Mouse (Mus musculus) limb, embryonic 15.5 days (tissue): ENCODE data around the gene Suv39h1. TPM values are rescaled to one million over a fixed set of nuclear protein-coding genes. Genes with fewer than 3 reads are reported as not detected.
"Not testable (repeated sequence)": the region's sequence is repeated elsewhere in the genome, so short reads cannot be mapped to it uniquely, and the experiment has no call there.

ENCODE experiments used
- ATAC-seq: fragments of 200-750 bp; cut with Nextera tagmentation; 2 replicates; pipeline ENCODE4 v1.8.0; 2017; ENCODE audit warnings: low read depth, moderate TSS enrichment; ENCODE audit not compliant: insufficient number of reproducible peaks, low FRiP score, low TSS enrichment
- H3K27ac ChIP-seq: fragments of 300-500 bp; sonication (generic); 2 replicates; pipeline ENCODE4 v1.5.1; 2015; ENCODE audit warnings: moderate library complexity, mild to moderate bottlenecking, inconsistent platforms
- H3K27me3 ChIP-seq: fragments of 300-500 bp; sonication (generic); 2 replicates; pipeline ENCODE4 v1.6.1; 2015; ENCODE audit warnings: inconsistent platforms
- H3K36me3 ChIP-seq: fragments of 300-500 bp; sonication (generic); 2 replicates; pipeline ENCODE4 v1.6.1; 2015; ENCODE audit warnings: inconsistent platforms
- H3K4me1 ChIP-seq: fragments of 300-500 bp; sonication (generic); 2 replicates; pipeline ENCODE4 v1.6.1; 2015; ENCODE audit warnings: inconsistent platforms
- H3K4me2 ChIP-seq: fragments of 300-500 bp; sonication (generic); 2 replicates; pipeline ENCODE4 v1.6.1; 2015; ENCODE audit warnings: mild to moderate bottlenecking, inconsistent platforms
- H3K4me3 ChIP-seq: fragments of 300-500 bp; sonication (generic); 2 replicates; pipeline ENCODE4 v1.5.1; 2015; ENCODE audit warnings: mild to moderate bottlenecking, inconsistent platforms
- H3K9ac ChIP-seq: fragments of 300-500 bp; sonication (generic); 2 replicates; pipeline ENCODE4 v1.6.1; 2015; ENCODE audit warnings: inconsistent platforms
- H3K9me3 ChIP-seq: fragments of 300-500 bp; sonication (generic); 2 replicates; pipeline ENCODE4 v1.6.1; 2016; ENCODE audit warnings: inconsistent platforms
- WGBS: fragments of 180-500 bp; shearing (Covaris S2); methylation state at CpG from one replicate; pipeline ENCODE4 v1.1.7; 2015; 5-methylcytosine and 5-hydroxymethylcytosine counted together
- polyA plus RNA-seq: library from polyadenylated mRNA; unstranded; fragments of >200 nt; fragmentation: Nextera tagmentation; extraction: Ambion mirVana; gene quantifications from 2 replicates; pipeline ENCODE4 v1.2.1, GENCODE M21; 2015

The Suv39h1 gene
- polyA plus RNA-seq: 47.3 and 48.7 TPM in 2 replicates

DNA sequence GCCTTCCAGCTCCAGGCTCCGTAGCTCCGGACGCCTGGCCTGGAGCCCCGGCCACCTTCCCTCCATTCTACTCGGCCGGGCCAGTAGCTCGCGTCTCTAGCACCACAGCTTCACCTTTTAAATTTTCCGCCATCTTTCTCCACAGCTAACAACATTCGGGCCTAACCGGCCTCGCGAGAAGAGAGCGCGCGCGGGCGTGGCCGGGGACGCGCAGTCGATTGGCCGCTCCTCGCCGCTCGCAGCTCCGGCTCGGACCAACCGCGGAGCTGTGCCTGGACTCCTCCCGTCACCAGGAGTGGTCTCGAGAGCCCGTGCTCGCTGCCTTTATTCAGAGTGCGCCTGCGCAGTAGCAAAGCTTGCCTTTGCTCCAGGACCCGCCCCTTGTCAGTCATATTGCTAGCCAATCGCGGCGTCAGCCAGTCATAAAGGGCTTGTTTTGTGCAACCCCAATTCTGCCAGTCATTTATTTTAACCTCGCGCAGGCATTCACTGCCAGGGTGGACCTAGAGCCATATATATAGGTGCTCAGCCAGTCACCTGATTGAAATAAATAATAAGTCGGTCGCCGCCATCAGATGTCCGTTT is at the start of gene Suv39h1:
Gene Suv39h1 (minus strand): TSS at position 331 of the 585 bp plus-strand sequence.
- no peaks in the 10 kb centered on the region for H3K4me1 ChIP-seq
- peak within 1 kb of the TSS; percentile 60 for H3K4me3 ChIP-seq
- peak within 1 kb of the TSS; percentile 41 for H3K4me2 ChIP-seq
- peaks cover 10% of the 10 kb centered on the region for H3K36me3 ChIP-seq
- 14% methylated on average over 45 of the region's 46 CpGs for WGBS
- peak; percentile 97 for ATAC-seq
- no peaks in the 10 kb centered on the region for H3K9me3 ChIP-seq
- no peaks in the 10 kb centered on the region for H3K27me3 ChIP-seq
- H3K9ac ChIP-seq: peak within 1 kb of the TSS; percentile 45
- peak within 1 kb of the TSS; percentile 90 for H3K27ac ChIP-seq

GRCm38 (mm10) chrX:8123821-8124470 is 49.4 kb upstream of the Suv39h1 start:
- H3K9ac ChIP-seq: no peak overlapping the region
- no peak overlapping the region for H3K4me3 ChIP-seq
- H3K4me1 ChIP-seq: no peaks in the 10 kb centered on the region
- H3K27me3 ChIP-seq: no peaks in the 10 kb centered on the region
- 80% methylated on average over 6 of the region's 6 CpGs for WGBS
- H3K4me2 ChIP-seq: no peak overlapping the region
- no peak for ATAC-seq
- peaks cover 12% of the 10 kb centered on the region for H3K36me3 ChIP-seq
- no peak overlapping the region for H3K27ac ChIP-seq
- no peaks in the 10 kb centered on the region for H3K9me3 ChIP-seq

DNA sequence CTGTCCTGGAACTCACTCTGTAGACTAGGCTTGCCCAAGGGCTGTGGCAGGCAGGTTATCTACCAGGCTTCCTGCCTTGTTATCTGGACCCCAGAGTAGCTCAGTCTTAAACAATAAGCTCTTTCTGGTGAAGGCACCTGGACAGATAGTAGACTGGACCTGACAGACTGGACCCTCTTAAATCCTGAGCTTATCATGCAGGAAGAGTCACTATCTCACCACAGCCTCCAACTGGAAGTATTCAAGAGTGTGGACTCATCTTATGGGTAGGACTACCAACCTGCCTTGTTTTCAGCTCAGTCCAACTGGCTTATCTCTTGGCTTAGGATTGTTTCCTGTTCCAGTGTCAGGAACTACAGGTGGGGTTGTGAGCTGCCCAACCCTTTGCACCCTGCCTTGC is 42.7 kb upstream of the Suv39h1 start:
- Histone ChIP-seq H3K9ac (no peak overlapping the region), H3K4me1 (no peaks in the 10 kb centered on the region), H3K36me3 (no peaks in the 10 kb centered on the region), H3K4me2 (no peak overlapping the region), H3K9me3 (no peaks in the 10 kb centered on the region), H3K4me3 (no peak overlapping the region), H3K27ac (no peak overlapping the region), H3K27me3 (no peaks in the 10 kb centered on the region)
- no peak for ATAC-seq

- H3K9me3 ChIP-seq: no peaks in the 10 kb centered on the region
- no peak overlapping the region for H3K4me3 ChIP-seq
- no peaks in the 10 kb centered on the region for H3K27me3 ChIP-seq
- H3K27ac ChIP-seq: no peak overlapping the region
- ATAC-seq: no peak
- no peak overlapping the region for H3K4me2 ChIP-seq
- no peaks in the 10 kb centered on the region for H3K4me1 ChIP-seq
- H3K9ac ChIP-seq: no peak overlapping the region
- 80% methylated on average over 4 of the region's 4 CpGs for WGBS
- H3K36me3 ChIP-seq: no peaks in the 10 kb centered on the region
These were observed 40.7 kb upstream of the Suv39h1 start for GRCm38 (mm10) chrX:8115275-8115674.

GRCm38 (mm10) chrX:8105019-8105418 is 30.5 kb upstream of the Suv39h1 start:
- 85% methylated on average over 3 of the region's 3 CpGs for WGBS

GRCm38 (mm10) chrX:8102213-8102668 is 27.7 kb upstream of the Suv39h1 start:
- H3K4me2 ChIP-seq: no peak overlapping the region
- no peaks in the 10 kb centered on the region for H3K36me3 ChIP-seq
- H3K27ac ChIP-seq: no peak overlapping the region
- H3K9ac ChIP-seq: no peak overlapping the region
- H3K4me1 ChIP-seq: peaks cover 4% of the 10 kb centered on the region; the same call in 1 of the 2 replicates
- H3K4me3 ChIP-seq: no peak overlapping the region
- no peaks in the 10 kb centered on the region for H3K27me3 ChIP-seq
- 53% methylated on average over 7 of the region's 7 CpGs for WGBS
- no peaks in the 10 kb centered on the region for H3K9me3 ChIP-seq
- no peak for ATAC-seq

More at GRCm38 (mm10) chrX:8105019-8105418, 30.5 kb upstream of the Suv39h1 start:
- Histone ChIP-seq H3K9me3 (no peaks in the 10 kb centered on the region), H3K4me1 (peaks cover 4% of the 10 kb centered on the region; the same call in 1 of the 2 replicates), H3K9ac (no peak overlapping the region), H3K27me3 (no peaks in the 10 kb centered on the region), H3K4me2 (no peak overlapping the region), H3K27ac (no peak overlapping the region), H3K4me3 (no peak overlapping the region), H3K36me3 (no peaks in the 10 kb centered on the region)
- ATAC-seq: no peak

DNA sequence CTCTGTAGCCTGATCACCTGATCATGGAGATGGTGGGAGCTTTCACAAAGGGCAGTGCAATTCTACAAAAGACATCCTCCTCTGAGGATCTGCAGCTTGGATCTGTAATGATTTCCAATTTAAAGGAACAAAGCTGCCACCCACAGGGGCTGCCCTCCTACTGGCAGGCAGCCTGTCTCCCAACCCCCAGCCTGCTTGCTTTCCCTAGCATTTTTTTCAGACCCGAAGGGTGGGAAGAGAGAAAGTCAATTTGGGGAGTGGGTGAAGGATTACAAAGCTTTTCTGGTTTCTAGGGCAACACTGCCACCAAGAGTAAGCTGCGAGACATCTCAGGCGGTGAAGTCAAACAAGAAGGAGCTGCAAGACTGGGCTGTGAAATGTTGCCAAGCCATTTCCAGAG is 26.5 kb upstream of the Suv39h1 start:
- Histone ChIP-seq H3K4me3 (no peak overlapping the region), H3K9ac (no peak overlapping the region), H3K27ac (no peak overlapping the region), H3K9me3 (no peaks in the 10 kb centered on the region), H3K4me1 (peaks cover 4% of the 10 kb centered on the region; the same call in 1 of the 2 replicates), H3K4me2 (no peak overlapping the region), H3K27me3 (no peaks in the 10 kb centered on the region), H3K36me3 (no peaks in the 10 kb centered on the region)
- 29% methylated on average over 3 of the region's 3 CpGs for WGBS
- ATAC-seq: no peak

DNA sequence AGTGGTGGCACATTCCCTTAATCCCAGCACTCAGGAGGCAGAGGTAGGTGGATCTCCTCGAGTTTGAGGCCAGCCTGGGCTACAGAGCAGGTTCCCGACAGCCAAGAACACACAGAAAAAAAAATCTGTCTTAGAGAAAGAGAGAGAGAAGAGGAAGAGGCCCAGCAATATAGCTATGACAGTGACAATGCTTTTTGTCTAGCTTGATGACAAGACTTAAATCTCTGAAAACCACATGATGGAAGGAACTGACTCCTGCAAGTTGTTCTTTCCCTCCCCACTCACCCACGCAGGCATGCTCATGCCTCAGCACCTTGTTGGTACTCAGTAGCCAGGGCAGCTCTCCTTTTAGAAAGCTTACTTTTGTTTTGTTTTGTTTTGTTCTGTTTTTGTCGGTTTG is 24.9 kb upstream of the Suv39h1 start:
- no peak overlapping the region for H3K4me2 ChIP-seq
- H3K4me1 ChIP-seq: peaks cover 4% of the 10 kb centered on the region; the same call in 1 of the 2 replicates
- no peaks in the 10 kb centered on the region for H3K36me3 ChIP-seq
- no peaks in the 10 kb centered on the region for H3K27me3 ChIP-seq
- no peak overlapping the region for H3K9ac ChIP-seq
- no peak overlapping the region for H3K27ac ChIP-seq
- WGBS: 53% methylated on average over 4 of the region's 4 CpGs
- no peak for ATAC-seq
- H3K9me3 ChIP-seq: no peaks in the 10 kb centered on the region
- H3K4me3 ChIP-seq: no peak overlapping the region

- H3K9me3 ChIP-seq: no peaks in the 10 kb centered on the region
- no peaks in the 10 kb centered on the region for H3K36me3 ChIP-seq
- no peak overlapping the region for H3K9ac ChIP-seq
- 0 out of 2 replicates have a peak overlapping the region, but pooled peaks have one; percentile 54 for H3K27ac ChIP-seq
- ATAC-seq: peak; percentile 97
- 27% methylated on average over 19 of the region's 19 CpGs for WGBS
- H3K4me3 ChIP-seq: peak overlapping the region; percentile 28
- no peaks in the 10 kb centered on the region for H3K27me3 ChIP-seq
- peaks cover 4% of the 10 kb centered on the region; the same call in 1 of the 2 replicates for H3K4me1 ChIP-seq
- H3K4me2 ChIP-seq: peak overlapping the region; percentile 29; the same call in 1 of the 2 replicates
These were observed 22.3 kb upstream of the Suv39h1 start for GRCm38 (mm10) chrX:8096787-8097242.

- peak overlapping the region; percentile 27 for H3K4me2 ChIP-seq
- not testable (repeated sequence) for H3K36me3 ChIP-seq, H3K9ac ChIP-seq, H3K4me1 ChIP-seq, H3K9me3 ChIP-seq, H3K27ac ChIP-seq, H3K27me3 ChIP-seq
- 15% methylated on average over 27 of the region's 48 CpGs for WGBS
- peak; percentile 92 for ATAC-seq
- H3K4me3 ChIP-seq: peak overlapping the region; percentile 28
These were observed 21.7 kb upstream of the Suv39h1 start for GRCm38 (mm10) chrX:8096068-8096786.

DNA sequence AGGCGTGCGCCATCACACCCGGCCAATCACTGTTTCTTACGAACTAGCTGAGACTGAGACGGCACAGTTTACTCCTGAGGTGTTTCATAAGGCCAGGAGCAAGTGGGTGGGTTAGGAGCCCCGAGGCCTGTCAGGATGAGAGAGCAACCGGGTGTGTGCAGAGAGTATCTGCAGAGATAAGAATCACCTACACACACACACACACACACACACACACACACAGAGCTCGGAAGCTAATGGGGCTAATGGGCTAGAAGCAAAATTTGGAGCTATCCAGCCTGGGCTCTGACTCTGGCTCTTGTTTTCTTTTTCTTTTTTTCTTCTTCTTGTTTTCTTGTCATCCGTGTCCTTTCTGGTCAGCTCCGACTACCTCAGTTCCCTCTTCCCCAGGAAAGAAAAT is 21.0 kb upstream of the Suv39h1 start:
- Histone ChIP-seq H3K4me3 (peak overlapping the region; percentile 28), H3K27me3 (no peaks in the 10 kb centered on the region), H3K9ac (no peak overlapping the region), H3K9me3 (no peaks in the 10 kb centered on the region), H3K27ac (no peak overlapping the region), H3K36me3 (no peaks in the 10 kb centered on the region), H3K4me1 (no peaks in the 10 kb centered on the region), H3K4me2 (peak overlapping the region; percentile 27)
- no peak for ATAC-seq
- WGBS: 87% methylated on average over 10 of the region's 10 CpGs

DNA sequence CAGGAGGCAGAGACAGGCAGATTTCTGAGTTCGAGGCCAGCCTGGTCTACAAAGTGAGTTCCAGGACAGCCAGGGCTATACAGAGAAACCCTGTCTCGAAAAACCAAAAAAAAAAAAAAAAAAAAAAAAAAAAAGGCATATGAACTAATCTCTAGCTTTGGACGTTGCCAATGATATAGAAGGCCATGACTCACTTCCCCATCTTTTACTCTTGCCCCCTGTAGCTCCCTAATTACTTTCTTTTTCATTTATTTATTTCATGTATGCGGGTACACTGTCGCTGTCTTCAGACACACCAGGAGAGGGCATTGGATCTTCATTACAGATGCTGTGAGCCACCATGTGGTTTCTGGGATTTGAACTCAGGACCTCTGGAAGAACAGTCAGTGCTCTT is 16.4 kb upstream of the Suv39h1 start:
- not testable (repeated sequence) for H3K4me3 ChIP-seq, ATAC-seq, H3K27ac ChIP-seq, H3K4me1 ChIP-seq, H3K9ac ChIP-seq, H3K9me3 ChIP-seq, H3K36me3 ChIP-seq, H3K4me2 ChIP-seq, H3K27me3 ChIP-seq
- WGBS: 78% methylated on average over 4 of the region's 5 CpGs
